Mouse (Mus musculus) v-Abl transformed pro-B cells (cell line): Measurements from ENCODE around the gene Dis3l2.

Source experiments
- in situ Hi-C, 2 experiments: fragments of 400-800 bp; cut with MboI; formaldehyde crosslinking; loops; one replicate each; pipeline ENCODE4 v1.15.1; 2025; ENCODE audit not compliant: unreplicated experiment in 2 of 2

Dis3l2 gene

GRCm38 (mm10) chr1:86913896-86914295 is 210.3 kb downstream of the Dis3l2 start:
- in situ Hi-C loops, result no loop called here

- in situ Hi-C loops, result no loop called here
These were observed 211.1 kb downstream of the Dis3l2 start for GRCm38 (mm10) chr1:86914697-86915096.

- in situ Hi-C loops, result no loop called here
These were observed 212.9 kb downstream of the Dis3l2 start for GRCm38 (mm10) chr1:86916355-86916984.

GRCm38 (mm10) chr1:86925776-86926175 is 222.2 kb downstream of the Dis3l2 start:
- in situ Hi-C loops, result no loop called here

- in situ Hi-C loops, result no loop called here
These were observed 228.2 kb downstream of the Dis3l2 start for GRCm38 (mm10) chr1:86931606-86932379.

GRCm38 (mm10) chr1:86932810-86933209 is 229.2 kb downstream of the Dis3l2 start:
- in situ Hi-C loops, result no loop called here

GRCm38 (mm10) chr1:86933656-86934055 is 230.0 kb downstream of the Dis3l2 start:
- in situ Hi-C loops, result no loop called here

GRCm38 (mm10) chr1:86951501-86952205 is 248.0 kb downstream of the Dis3l2 start:
- in situ Hi-C loops, result no loop called here

- in situ Hi-C loops, result no loop called here
These were observed 252.2 kb downstream of the Dis3l2 start for GRCm38 (mm10) chr1:86955801-86956200.

GRCm38 (mm10) chr1:86968261-86968964 is 264.8 kb downstream of the Dis3l2 start:
- in situ Hi-C loops, result no loop called here

GRCm38 (mm10) chr1:86969173-86969725 is 265.6 kb downstream of the Dis3l2 start:
- in situ Hi-C loops, result no loop called here

- in situ Hi-C loops, result no loop called here
These were observed 269.1 kb downstream of the Dis3l2 start for GRCm38 (mm10) chr1:86972693-86973092.

GRCm38 (mm10) chr1:86977018-86977417 is 273.4 kb downstream of the Dis3l2 start:
- in situ Hi-C loops, result no loop called here

- in situ Hi-C loops, result no loop called here
These were observed 282.8 kb downstream of the Dis3l2 start for GRCm38 (mm10) chr1:86986372-86986771.

GRCm38 (mm10) chr1:86992849-86993248 is 289.2 kb downstream of the Dis3l2 start:
- in situ Hi-C loops, result no loop called here

GRCm38 (mm10) chr1:86994023-86994422 is 290.4 kb downstream of the Dis3l2 start:
- in situ Hi-C loops, result no loop called here

GRCm38 (mm10) chr1:86998051-86998450 is 294.4 kb downstream of the Dis3l2 start:
- in situ Hi-C loops, result no loop called here

- in situ Hi-C loops, result no loop called here
These were observed 297.8 kb downstream of the Dis3l2 start for GRCm38 (mm10) chr1:87001365-87001764.

- in situ Hi-C loops, result no loop called here
These were observed 299.0 kb downstream of the Dis3l2 start for GRCm38 (mm10) chr1:87002545-87003168.

- in situ Hi-C loops, result no loop called here
These were observed 299.6 kb downstream of the Dis3l2 start for GRCm38 (mm10) chr1:87003169-87003552.
